Mouse (Mus musculus) liver, adult 2 months (tissue): ENCODE measurements around the gene Adprhl2.

Experiments
- CTCF ChIP-seq: fragments of 200-500 bp; IDR thresholded peaks from 2 replicates; pipeline ENCODE4 v1.5.1; 2011; ENCODE audit warnings: low read depth, low read length, control low read depth
- POLR2A ChIP-seq: fragments of 200-500 bp; IDR thresholded peaks from 2 replicates; pipeline ENCODE4 v1.6.1; 2011; ENCODE audit warnings: low read length, control low read depth; ENCODE audit not compliant: insufficient read depth; ENCODE audit errors: extremely low read depth

DNA sequence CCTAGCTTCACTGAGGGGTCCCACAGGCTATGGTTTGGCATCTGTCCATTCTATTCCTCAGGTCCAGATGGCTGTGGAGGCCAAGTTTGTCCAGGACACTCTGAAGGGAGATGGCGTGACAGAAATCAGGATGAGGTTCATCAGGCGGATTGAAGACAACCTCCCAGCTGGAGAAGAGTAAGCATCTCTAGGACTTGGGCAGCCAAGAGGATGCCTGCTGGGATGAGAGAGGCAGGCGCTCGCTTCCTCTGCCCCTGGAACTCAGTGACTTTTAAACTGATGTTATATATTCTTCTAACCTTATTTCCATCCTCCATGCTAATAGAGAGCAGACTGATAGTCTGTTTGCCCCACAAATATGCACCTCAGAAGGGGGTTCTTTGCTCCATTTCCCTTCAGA is 46.4 kb downstream of the Adprhl2 start:
- no peak for TF ChIP-seq POLR2A
- no peak for TF ChIP-seq CTCF
